Mouse (Mus musculus) small intestine, adult 2 months (tissue): ENCODE results near the gene Osbpl2.

Experiments
- CTCF ChIP-seq: fragments of 200-500 bp; IDR thresholded peaks from 2 replicates; pipeline ENCODE4 v1.5.1; 2012; ENCODE audit warnings: low read depth, mild to moderate bottlenecking, control low read depth, inconsistent platforms, low read length, moderate library complexity, mixed read lengths; ENCODE audit not compliant: insufficient replicate concordance, insufficient read length; ENCODE audit errors: extremely low read depth
- POLR2A ChIP-seq: fragments of 200-500 bp; IDR thresholded peaks from 2 replicates; pipeline ENCODE4 v1.6.1; 2012; ENCODE audit warnings: low read depth, mild to moderate bottlenecking, control low read depth, inconsistent platforms, low read length, moderate library complexity

- no peak for TF ChIP-seq POLR2A
- TF ChIP-seq CTCF: no peak
These were observed 62.4 kb downstream of the Osbpl2 start for GRCm38 (mm10) chr2:180181542-180181941.
